Mouse (Mus musculus) small intestine, adult 2 months (tissue): ENCODE measurements around the gene Kmt2d. TPM values are rescaled to one million over a fixed set of nuclear protein-coding genes. Genes with fewer than 3 reads are reported as not detected.

ENCODE experiments used
- H3K27ac ChIP-seq: fragments of 200-500 bp; 2 replicates; pipeline ENCODE4 v1.5.1; 2012; ENCODE audit warnings: low read depth, low read length, control low read depth, inconsistent platforms; ENCODE audit not compliant: insufficient read depth
- H3K27me3 ChIP-seq: fragments of 200-500 bp; 2 replicates; pipeline ENCODE4 v1.6.1; 2012; ENCODE audit warnings: mild to moderate bottlenecking, moderate library complexity, low read length, inconsistent platforms; ENCODE audit not compliant: control insufficient read depth, insufficient read depth
- H3K36me3 ChIP-seq: fragments of 200-500 bp; 2 replicates; pipeline ENCODE4 v1.6.1; 2012; ENCODE audit warnings: mild to moderate bottlenecking, low read length, control low read depth, inconsistent platforms; ENCODE audit not compliant: control insufficient read depth, insufficient read depth
- H3K4me1 ChIP-seq: fragments of 200-500 bp; 2 replicates; pipeline ENCODE4 v1.6.1; 2012; ENCODE audit warnings: low read length, inconsistent platforms, mixed read lengths; ENCODE audit not compliant: control insufficient read depth, insufficient read depth, insufficient read length
- H3K4me3 ChIP-seq: fragments of 200-500 bp; 2 replicates; pipeline ENCODE4 v1.5.1; 2012; ENCODE audit warnings: low read depth, mild to moderate bottlenecking, control low read depth, inconsistent platforms, low read length, moderate library complexity
- CTCF ChIP-seq: fragments of 200-500 bp; IDR thresholded peaks from 2 replicates; pipeline ENCODE4 v1.5.1; 2012; ENCODE audit warnings: low read depth, mild to moderate bottlenecking, control low read depth, inconsistent platforms, low read length, moderate library complexity, mixed read lengths; ENCODE audit not compliant: insufficient replicate concordance, insufficient read length; ENCODE audit errors: extremely low read depth
- POLR2A ChIP-seq: fragments of 200-500 bp; IDR thresholded peaks from 2 replicates; pipeline ENCODE4 v1.6.1; 2012; ENCODE audit warnings: low read depth, mild to moderate bottlenecking, control low read depth, inconsistent platforms, low read length, moderate library complexity
- WGBS: fragments of 180-500 bp; shearing (Covaris S2); methylation state at CpG from one replicate; pipeline ENCODE4 v1.1.7; 2018; 5-methylcytosine and 5-hydroxymethylcytosine counted together
- polyA plus RNA-seq: library from polyadenylated mRNA; depleted of rRNA; stranded (reverse); fragments of >200 nt; gene quantifications from 2 replicates; pipeline ENCODE4 v1.2.3, GENCODE M21; 2012

Gene Kmt2d
- polyA plus RNA-seq, 1 experiment, result 36.2 TPM

- Histone ChIP-seq H3K4me1 (0 out of 2 replicates have a peak, but pooled peaks cover 2% of the 10 kb centered on the region), H3K27ac (no peak overlapping the region), H3K4me3 (no peak overlapping the region), H3K36me3 (peaks cover 28% of the 10 kb centered on the region), H3K27me3 (peaks cover 14% of the 10 kb centered on the region)
- TF ChIP-seq CTCF (no peak), POLR2A (no peak)
- 91% methylated on average over 2 of the region's 2 CpGs for WGBS
These were observed 31.6 kb upstream of the Kmt2d start for GRCm38 (mm10) chr15:98902600-98902999.

GRCm38 (mm10) chr15:98901530-98901929, 30.5 kb upstream of the Kmt2d start:
- no peak overlapping the region for H3K27ac ChIP-seq
- 0 out of 2 replicates have a peak, but pooled peaks cover 2% of the 10 kb centered on the region for H3K4me1 ChIP-seq
- WGBS, result 64% methylated on average over 1 of the region's 1 CpGs
- TF ChIP-seq CTCF, result no peak
- no peak for TF ChIP-seq POLR2A
- H3K4me3 ChIP-seq, result no peak overlapping the region
- H3K27me3 ChIP-seq, result peaks cover 23% of the 10 kb centered on the region
- H3K36me3 ChIP-seq, result peaks cover 19% of the 10 kb centered on the region

- Histone ChIP-seq H3K4me1 (peaks cover 20% of the 10 kb centered on the region), H3K27me3 (peaks cover 54% of the 10 kb centered on the region), H3K36me3 (no peaks in the 10 kb centered on the region), H3K27ac (no peak within 1 kb of the TSS), H3K4me3 (peak within 1 kb of the TSS; percentile 13)
- TF ChIP-seq CTCF (no peak), POLR2A (no peak)
- WGBS, result 3% methylated on average over 41 of the region's 41 CpGs
These were observed 27.2 kb upstream of the Kmt2d start, which contains the start of gene Dhh for GRCm38 (mm10) chr15:98897928-98898800. Gene Dhh, minus strand, starts transcription at chr15:98898540.

GRCm38 (mm10) chr15:98897495-98897894, 26.5 kb upstream of the Kmt2d start:
- Histone ChIP-seq H3K36me3 (no peaks in the 10 kb centered on the region), H3K27me3 (peaks cover 54% of the 10 kb centered on the region), H3K4me1 (peaks cover 20% of the 10 kb centered on the region), H3K27ac (no peak overlapping the region), H3K4me3 (no peak overlapping the region)
- TF ChIP-seq POLR2A, result no peak
- TF ChIP-seq CTCF, result no peak
- WGBS, result 8% methylated on average over 10 of the region's 10 CpGs

GRCm38 (mm10) chr15:98895635-98896589, 24.9 kb upstream of the Kmt2d start:
- WGBS, result 11% methylated on average over 41 of the region's 41 CpGs
- Histone ChIP-seq H3K36me3 (no peaks in the 10 kb centered on the region), H3K27ac (no peak overlapping the region), H3K4me1 (peaks cover 20% of the 10 kb centered on the region), H3K27me3 (peaks cover 54% of the 10 kb centered on the region), H3K4me3 (peak overlapping the region; percentile 9)
- TF ChIP-seq POLR2A (no peak), CTCF (no peak)

- peaks cover 54% of the 10 kb centered on the region for H3K27me3 ChIP-seq
- no peak for TF ChIP-seq POLR2A
- no peak for TF ChIP-seq CTCF
- peaks cover 20% of the 10 kb centered on the region for H3K4me1 ChIP-seq
- 11% methylated on average over 38 of the region's 38 CpGs for WGBS
- H3K36me3 ChIP-seq, result no peaks in the 10 kb centered on the region
- H3K4me3 ChIP-seq, result peak overlapping the region; percentile 76
- H3K27ac ChIP-seq, result no peak overlapping the region
These were observed 24.0 kb upstream of the Kmt2d start for GRCm38 (mm10) chr15:98894746-98895634.
